Mouse (Mus musculus): ENCODE data around the gene Cabin1.

Gene Cabin1

GRCm38 (mm10) chr10:75697693-75698092 lies 66.4 kb downstream of the Cabin1 start:
- DNase-seq: no peak

- no peak for DNase-seq
These were observed 67.4 kb downstream of the Cabin1 start for GRCm38 (mm10) chr10:75696597-75697355.

- no peak for DNase-seq
These were observed 68.6 kb downstream of the Cabin1 start for GRCm38 (mm10) chr10:75695521-75695920.

- DNase-seq: no peak
These were observed 69.1 kb downstream of the Cabin1 start for GRCm38 (mm10) chr10:75695078-75695477.

GRCm38 (mm10) chr10:75694567-75694966 lies 69.6 kb downstream of the Cabin1 start:
- DNase-seq: no peak

GRCm38 (mm10) chr10:75693451-75694233 lies 70.5 kb downstream of the Cabin1 start:
- no peak for DNase-seq

- DNase-seq: no peak
These were observed 75.5 kb downstream of the Cabin1 start for GRCm38 (mm10) chr10:75688598-75688997.

- DNase-seq: no peak
These were observed 77.4 kb downstream of the Cabin1 start for GRCm38 (mm10) chr10:75686724-75687123.

GRCm38 (mm10) chr10:75684035-75685004 lies 79.8 kb downstream of the Cabin1 start:
- DNase-seq: no peak

GRCm38 (mm10) chr10:75680574-75681001 lies 83.6 kb downstream of the Cabin1 start:
- DNase-seq: no peak

GRCm38 (mm10) chr10:75679204-75679603 lies 84.9 kb downstream of the Cabin1 start:
- no peak for DNase-seq

- DNase-seq: no peak
These were observed 86.2 kb downstream of the Cabin1 start for GRCm38 (mm10) chr10:75677989-75678388.

- DNase-seq: no peak
These were observed 86.6 kb downstream of the Cabin1 start for GRCm38 (mm10) chr10:75677571-75677970.

DNA sequence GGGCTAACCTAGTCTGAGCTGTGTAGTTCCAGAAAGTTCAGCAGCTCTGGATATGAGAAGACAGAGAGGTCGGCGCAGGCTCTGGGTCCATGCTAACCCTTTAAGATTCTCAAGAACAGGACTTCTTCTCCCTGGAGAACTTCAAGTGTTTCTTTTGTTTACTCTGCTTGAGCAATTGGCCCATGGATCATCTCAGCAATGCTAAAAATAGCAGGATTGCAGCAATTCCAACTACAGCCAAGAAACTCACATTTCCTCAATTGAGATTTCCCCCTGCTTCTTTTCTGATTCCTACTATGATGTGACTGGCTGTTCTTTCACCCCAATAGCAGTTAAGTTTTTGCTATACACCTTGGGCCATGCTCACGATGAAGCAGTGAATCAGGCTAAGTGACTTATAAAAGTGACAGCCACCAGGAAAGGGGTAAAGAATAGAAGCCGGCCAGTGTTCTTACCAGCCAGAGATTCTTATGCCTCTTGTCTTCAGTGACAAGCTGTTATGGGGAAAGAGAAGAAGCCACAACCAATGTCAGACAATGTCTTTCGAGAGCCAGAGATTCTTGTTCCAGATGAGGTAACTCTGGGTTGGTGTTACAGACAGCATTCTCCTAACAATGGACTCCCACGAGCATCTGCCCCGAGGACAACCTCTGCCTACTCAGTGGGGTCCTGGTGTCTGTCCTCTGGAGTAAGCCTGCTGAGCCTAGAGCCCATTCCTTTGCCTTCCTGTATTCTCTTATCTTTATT lies 87.1 kb downstream of the Cabin1 start:
- no peak for DNase-seq

- DNase-seq: no peak
These were observed 87.9 kb downstream of the Cabin1 start for GRCm38 (mm10) chr10:75676286-75676685.

- no peak for DNase-seq
These were observed 88.5 kb downstream of the Cabin1 start for GRCm38 (mm10) chr10:75675594-75675993.

- no peak for DNase-seq
These were observed 94.2 kb downstream of the Cabin1 start for GRCm38 (mm10) chr10:75669936-75670335.

DNA sequence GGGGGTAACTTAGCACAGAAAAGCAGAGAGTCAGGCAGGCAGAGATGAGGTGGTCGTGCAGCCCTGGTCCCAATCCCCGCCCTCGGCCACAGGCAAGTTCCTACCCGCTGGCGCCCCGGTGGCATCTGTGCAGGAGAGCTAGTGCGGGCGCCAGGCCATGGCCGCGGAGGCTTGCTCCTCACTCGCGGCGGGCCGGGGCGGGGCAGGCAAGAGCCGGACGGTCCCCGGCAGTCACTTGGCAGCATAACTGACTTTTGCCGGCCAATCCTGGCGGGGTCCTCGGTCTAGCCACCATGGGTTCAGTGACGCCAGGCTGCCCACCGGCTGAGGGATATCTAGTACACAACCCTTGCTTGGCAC lies 96.2 kb downstream of the Cabin1 start:
- DNase-seq: no peak

GRCm38 (mm10) chr10:75667115-75667910 lies 96.8 kb downstream of the Cabin1 start:
- DNase-seq: peak; percentile 57 to 66

GRCm38 (mm10) chr10:75666451-75667030 lies 97.6 kb downstream of the Cabin1 start:
- DNase-seq: no peak

Data from thymus, adult 18-20 months (tissue).